Mouse (Mus musculus): ENCODE results near the gene Filip1l. TPM values are rescaled to one million over a fixed set of nuclear protein-coding genes. Genes with fewer than 3 reads are reported as not detected.
A peak's percentile ranks its signal among the peaks of the same experiment; 100 is the strongest.

Filip1l gene
- total RNA-seq, 2 experiments from 2014 or later, result 3.0 to 3.7 TPM

GRCm38 (mm10) chr16:57606444-57607227 is 253.7 kb downstream of the Filip1l start, which contains the start of gene Cmss1:
Gene Cmss1, minus strand, starts transcription at chr16:57606864.
- ATAC-seq (replicated peaks; ENCODE audit: poor library complexity, severe bottlenecking), result peak; percentile 90

GRCm38 (mm10) chr16:57611768-57612167 is 258.9 kb downstream of the Filip1l start:
- peak; percentile 64 for ATAC-seq (replicated peaks; ENCODE audit: poor library complexity, severe bottlenecking)

Other genes starting within 250 kb of the Filip1l start
- gene Tomm70a, start 231.4 kb upstream of the Filip1l start, total RNA-seq (2014; fragmentation: Nextera tagmentation), result 61.1 and 70.8 TPM in 2 replicates
- gene Tomm70a, start 231.4 kb upstream of the Filip1l start, total RNA-seq (2017), result 75.0 and 81.3 TPM in 2 replicates
- gene Nit2, start 185.8 kb upstream of the Filip1l start, total RNA-seq (2014; fragmentation: Nextera tagmentation), result 39.6 and 50.4 TPM in 2 replicates
- gene Nit2, start 185.8 kb upstream of the Filip1l start, total RNA-seq (2017), result 38.6 and 40.5 TPM in 2 replicates
- gene Tbc1d23, start 121.6 kb upstream of the Filip1l start, total RNA-seq (2014; fragmentation: Nextera tagmentation), result 28.2 and 36.4 TPM in 2 replicates
- 42.3 and 45.7 TPM in 2 replicates for gene Tbc1d23, start 121.6 kb upstream of the Filip1l start, total RNA-seq (2017)
- not detected in 2 replicates for gene Tmem30c, start 60.2 kb upstream of the Filip1l start, total RNA-seq (2014; fragmentation: Nextera tagmentation)
- gene Tmem30c, start 60.2 kb upstream of the Filip1l start, total RNA-seq (2017), result not detected in 2 replicates

Data from granulocyte monocyte progenitor cell, adult 5-6 weeks (primary cell).